Mouse (Mus musculus) bone marrow macrophage, adult 2 months (primary cell): ENCODE data around the gene Fahd1. TPM values are rescaled to one million over a fixed set of nuclear protein-coding genes. Genes with fewer than 3 reads are reported as not detected.
A peak's percentile ranks its signal among the peaks of the same experiment; 100 is the strongest.

Experiments used
- H3K27ac ChIP-seq: 2 replicates; pipeline ENCODE4 v1.5.1; 2012; ENCODE audit warnings: low read depth, low read length; ENCODE audit not compliant: insufficient read depth
- H3K4me1 ChIP-seq: 2 replicates; pipeline ENCODE4 v1.6.1; 2012; ENCODE audit warnings: low read length; ENCODE audit not compliant: control insufficient read depth, insufficient read depth
- H3K4me3 ChIP-seq: 2 replicates; pipeline ENCODE4 v1.5.1; 2012; ENCODE audit warnings: mild to moderate bottlenecking, low read length, moderate library complexity; ENCODE audit not compliant: insufficient read depth
- CTCF ChIP-seq: IDR thresholded peaks from 2 replicates; pipeline ENCODE4 v1.5.1; 2012; ENCODE audit warnings: low read depth, mild to moderate bottlenecking, low read length, moderate library complexity
- POLR2A ChIP-seq: IDR thresholded peaks from 2 replicates; pipeline ENCODE4 v1.6.1; 2012; ENCODE audit warnings: mild to moderate bottlenecking, low read depth, low read length, borderline replicate concordance
- polyA plus RNA-seq: library from polyadenylated mRNA; stranded (reverse); fragments of >200 nt; gene quantifications from 2 replicates; pipeline ENCODE4 v1.2.4, GENCODE M21; 2012; ENCODE audit not compliant: missing spikeins, insufficient read depth, insufficient read length

Fahd1 gene
- polyA plus RNA-seq, 1 experiment, result 9.0 TPM

GRCm38 (mm10) chr17:24851381-24852125, 1.4 kb upstream of the Fahd1 start:
- no peak for TF ChIP-seq POLR2A

GRCm38 (mm10) chr17:24850773-24851127, 586 bp upstream of the Fahd1 start:
- peak overlapping the region; percentile 87 for H3K4me3 ChIP-seq
- peaks cover 14% of the 10 kb centered on the region for H3K4me1 ChIP-seq
- TF ChIP-seq POLR2A, result no peak
- 0 out of 2 replicates have a peak, but pooled peaks have one; percentile 10 for TF ChIP-seq CTCF
- H3K27ac ChIP-seq, result peak overlapping the region; percentile 73

More at GRCm38 (mm10) chr17:24851381-24852125, 1.4 kb upstream of the Fahd1 start:
- Histone ChIP-seq H3K4me3 (peak overlapping the region; percentile 87), H3K4me1 (peaks cover 13% of the 10 kb centered on the region), H3K27ac (peak overlapping the region; percentile 73)

GRCm38 (mm10) chr17:24849733-24850064, 465 bp downstream of the Fahd1 start:
- peak; percentile 13; the same call in 1 of the 2 replicates for TF ChIP-seq POLR2A
- TF ChIP-seq CTCF, result no peak
- H3K4me1 ChIP-seq, result peaks cover 12% of the 10 kb centered on the region
- peak overlapping the region; percentile 82 for H3K27ac ChIP-seq
- peak overlapping the region; percentile 75 for H3K4me3 ChIP-seq

GRCm38 (mm10) chr17:24848600-24849031, 1.5 kb downstream of the Fahd1 start:
- H3K27ac ChIP-seq, result peak overlapping the region; percentile 69
- peaks cover 12% of the 10 kb centered on the region for H3K4me1 ChIP-seq
- peak overlapping the region; percentile 60 for H3K4me3 ChIP-seq
- TF ChIP-seq POLR2A (no peak), CTCF (no peak)

- H3K27ac ChIP-seq, result no peak overlapping the region
- H3K4me3 ChIP-seq, result no peak overlapping the region
- H3K4me1 ChIP-seq, result peaks cover 12% of the 10 kb centered on the region
- TF ChIP-seq POLR2A (no peak), CTCF (no peak)
Observed at GRCm38 (mm10) chr17:24847386-24847785, 2.8 kb downstream of the Fahd1 start.

GRCm38 (mm10) chr17:24844525-24844924, 5.6 kb downstream of the Fahd1 start:
- no peak overlapping the region for H3K27ac ChIP-seq
- TF ChIP-seq POLR2A (no peak), CTCF (no peak)
- H3K4me3 ChIP-seq, result no peak overlapping the region
- H3K4me1 ChIP-seq, result peaks cover 20% of the 10 kb centered on the region

GRCm38 (mm10) chr17:24842631-24843030, 7.5 kb downstream of the Fahd1 start:
- TF ChIP-seq POLR2A, result no peak
- no peak for TF ChIP-seq CTCF
- H3K4me1 ChIP-seq, result peaks cover 20% of the 10 kb centered on the region
- H3K4me3 ChIP-seq, result no peak overlapping the region
- H3K27ac ChIP-seq, result no peak overlapping the region

GRCm38 (mm10) chr17:24841133-24841532, 9.0 kb downstream of the Fahd1 start:
- H3K27ac ChIP-seq, result no peak overlapping the region
- H3K4me3 ChIP-seq, result no peak overlapping the region
- TF ChIP-seq POLR2A (no peak), CTCF (no peak)
- peaks cover 18% of the 10 kb centered on the region for H3K4me1 ChIP-seq

- Histone ChIP-seq H3K27ac (no peak overlapping the region), H3K4me3 (no peak overlapping the region), H3K4me1 (peaks cover 15% of the 10 kb centered on the region)
- TF ChIP-seq CTCF (no peak), POLR2A (no peak)
Observed at GRCm38 (mm10) chr17:24840341-24840740, 9.8 kb downstream of the Fahd1 start.

- Histone ChIP-seq H3K4me3 (no peak within 1 kb of the TSS), H3K4me1 (peaks cover 12% of the 10 kb centered on the region), H3K27ac (no peak within 1 kb of the TSS)
- TF ChIP-seq CTCF, result no peak
Observed at GRCm38 (mm10) chr17:24839842-24840241, 10.3 kb downstream of the Fahd1 start, which contains the start of gene Hagh. Gene Hagh (plus strand): TSS chr17:24840143.
